Mouse (Mus musculus): ENCODE measurements around the gene Stk38.

- TF ChIP-seq ZNF384 (IDR thresholded peaks at IDR 0.05; ENCODE audit: low read depth, low read length) (no peak), MAFK (IDR thresholded peaks at IDR 0.05; ENCODE audit: insufficient read depth, low read depth, low read length) (no peak), HCFC1 (IDR thresholded peaks at IDR 0.05; ENCODE audit: borderline replicate concordance, insufficient read depth, low read length) (no peak; the same call in 1 of the 2 replicates)
Observed at GRCm38 (mm10) chr17:28926380-28926779, 81.4 kb downstream of the Stk38 start.
